Mouse (Mus musculus) thymus, adult 2 months (tissue): Measurements from ENCODE around the gene Plce1.

Source experiments
- CTCF ChIP-seq: fragments of 200-500 bp; IDR thresholded peaks from 2 replicates; pipeline ENCODE4 v1.5.1; 2012; ENCODE audit warnings: mild to moderate bottlenecking, control low read depth, low read length, moderate library complexity, borderline replicate concordance; ENCODE audit not compliant: control insufficient read depth, poor library complexity, insufficient read depth; ENCODE audit errors: extremely low read depth
- POLR2A ChIP-seq: fragments of 200-500 bp; IDR thresholded peaks from 2 replicates; pipeline ENCODE4 v1.6.1; 2012; ENCODE audit warnings: mild to moderate bottlenecking, low read length, control low read depth, moderate library complexity; ENCODE audit not compliant: control insufficient read depth, poor library complexity, insufficient read depth; ENCODE audit errors: extremely low read depth

DNA sequence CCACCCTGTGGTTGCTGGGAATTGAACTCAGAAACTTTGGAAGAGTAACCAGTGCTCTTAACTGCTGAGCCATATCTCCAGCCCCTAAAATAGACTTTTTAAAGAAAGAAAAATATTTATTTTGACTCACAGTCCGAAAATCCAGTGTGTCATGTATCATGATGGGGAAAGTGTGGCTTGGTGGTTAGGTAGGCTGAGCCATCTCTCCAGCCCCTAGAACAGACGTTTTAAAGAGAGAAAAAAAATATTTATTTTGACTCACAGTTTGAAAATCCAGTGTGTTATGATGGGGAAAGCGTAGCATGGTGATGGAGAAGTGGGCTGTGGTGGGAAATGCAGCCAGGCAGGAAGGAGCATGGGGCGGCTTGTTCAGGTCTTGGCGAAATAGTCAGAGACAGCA is 126.3 kb downstream of the Plce1 start:
- no peak for TF ChIP-seq CTCF
- no peak for TF ChIP-seq POLR2A
